Mouse (Mus musculus): ENCODE results near the gene Apela. TPM values are rescaled to one million over a fixed set of nuclear protein-coding genes. Genes with fewer than 3 reads are reported as not detected.
"Not testable (repeated sequence)": the region's sequence is repeated elsewhere in the genome, so short reads cannot be mapped to it uniquely, and the experiment has no call there.

Gene Apela
- total RNA-seq, 1 experiment from 2014 or later = not detected

- DNase-seq = peak; percentile 64
These were observed 14.7 kb downstream of the Apela start for GRCm38 (mm10) chr8:65022485-65022884.

- DNase-seq = no peak
These were observed 18.7 kb downstream of the Apela start, which contains the start of the genes Trim61 and Trim60 for GRCm38 (mm10) chr8:65018423-65018822. Gene Trim61, minus strand, starts transcription at chr8:65018523. Gene Trim60, minus strand, starts transcription at chr8:65018584.

DNA sequence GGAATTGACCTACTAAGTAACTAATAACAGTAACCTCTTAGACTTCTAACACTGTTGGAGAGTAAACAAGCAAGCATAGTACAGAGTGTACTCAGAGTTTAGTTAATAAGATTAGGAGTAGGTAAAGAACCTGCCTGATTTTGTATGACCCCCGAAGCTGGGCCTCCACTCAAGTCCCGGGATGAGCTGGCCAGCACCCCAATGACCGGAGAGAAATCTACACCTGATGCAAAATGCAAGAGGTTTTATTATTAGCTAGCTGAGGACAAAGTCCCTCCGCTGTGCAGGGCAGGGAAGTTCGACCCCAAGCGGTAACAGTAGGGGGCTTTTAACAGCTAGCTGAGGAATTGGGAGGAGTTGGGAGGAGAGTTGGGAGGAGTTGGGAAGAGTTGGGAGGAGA lies 29.5 kb downstream of the Apela start:
- DNase-seq = not testable (repeated sequence)

DNA sequence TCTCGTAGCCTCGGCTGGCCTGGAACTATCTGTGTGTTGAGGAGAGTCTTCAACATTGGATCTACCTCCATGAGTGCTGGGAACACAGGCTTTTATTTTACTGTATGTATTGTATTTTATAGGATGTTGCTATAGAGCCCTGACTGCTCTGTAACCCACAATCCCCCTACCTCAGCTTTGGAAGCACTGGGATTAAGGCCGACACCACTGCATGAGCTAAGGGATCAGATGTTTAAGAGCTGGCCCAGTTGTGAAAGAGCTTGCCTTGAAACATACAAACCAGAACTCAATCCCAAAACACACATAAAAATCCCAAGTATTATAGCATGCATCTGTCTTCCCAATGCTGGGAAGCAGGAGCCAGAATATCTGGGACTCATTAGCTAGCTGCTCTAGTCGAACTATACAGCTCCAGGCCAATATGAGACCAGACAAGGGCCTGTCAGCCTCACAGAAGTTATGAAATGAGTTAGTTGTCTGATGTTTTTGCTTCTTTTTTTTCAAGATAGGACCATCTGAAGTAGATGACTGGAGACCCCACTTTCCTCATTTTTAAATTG lies 38.2 kb downstream of the Apela start:
- DNase-seq = no peak

GRCm38 (mm10) chr8:64987731-64988130 lies 49.4 kb downstream of the Apela start, which contains the start of gene Trim75:
Gene Trim75, minus strand, starts transcription at chr8:64987831.
- no peak for DNase-seq

DNA sequence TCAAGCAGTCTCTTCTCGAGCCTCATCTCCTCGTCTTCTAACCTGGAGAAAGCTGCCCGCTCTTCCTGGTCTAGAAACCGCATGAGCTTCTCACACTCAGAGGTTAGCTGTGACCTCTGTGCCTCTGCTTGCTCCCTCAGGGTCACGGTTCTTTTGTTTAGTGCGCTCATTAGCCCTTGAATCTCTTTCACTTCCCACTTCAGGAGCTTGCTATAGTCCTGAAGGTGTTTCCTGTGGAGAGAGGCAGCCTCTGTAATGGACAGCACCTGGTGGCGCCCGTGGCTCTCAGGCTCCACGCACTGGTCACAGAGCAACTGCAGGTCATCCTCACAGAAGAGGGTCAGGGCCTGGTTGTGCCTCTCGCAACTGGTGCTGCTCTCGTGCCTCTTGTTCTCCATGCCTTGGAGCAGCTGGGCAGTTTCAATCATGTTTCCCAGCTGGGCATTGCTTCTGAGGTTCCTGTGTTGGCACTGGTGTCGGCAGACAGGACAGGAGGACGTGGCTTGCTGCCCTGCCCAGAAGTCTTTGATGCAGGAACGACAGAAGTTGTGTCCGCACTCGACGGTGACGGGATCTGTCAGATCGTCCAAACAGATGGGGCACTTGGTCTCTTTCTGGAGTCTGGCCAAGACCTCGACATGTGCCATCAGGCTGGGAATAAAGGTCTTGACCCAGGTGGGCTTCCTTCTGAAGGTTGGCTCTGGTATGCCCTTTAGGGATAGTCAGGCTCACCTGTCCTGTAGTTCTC lies 53.8 kb downstream of the Apela start:
- DNase-seq = no peak

Other genes starting within 250 kb of the Apela start
- 88.0 and 88.5 TPM in 2 replicates for gene Klhl2, start 187.3 kb downstream of the Apela start, total RNA-seq (2021)
- 78.8 and 82.5 TPM in 2 replicates for gene Tmem192, start 90.2 kb downstream of the Apela start, total RNA-seq (2021)
- gene Trim75, start 49.5 kb downstream of the Apela start, total RNA-seq (2021) = not detected in 2 replicates
- not detected in 2 replicates for gene Trim61, start 18.8 kb downstream of the Apela start, total RNA-seq (2021)
- not detected in 2 replicates for gene Trim60, start 18.8 kb downstream of the Apela start, total RNA-seq (2021)
- gene Gm10663, start 37.7 kb upstream of the Apela start, total RNA-seq (2021) = not detected in 2 replicates
- not detected in 2 replicates for gene BC030870, start 92.2 kb upstream of the Apela start, total RNA-seq (2021)